Mouse (Mus musculus) liver, embryonic 14.5 days (tissue): Measurements from ENCODE around the gene Arpp21. TPM values are rescaled to one million over a fixed set of nuclear protein-coding genes. Genes with fewer than 3 reads are reported as not detected.

Source experiments
- ATAC-seq: fragments of 200-750 bp; cut with Nextera tagmentation; 2 replicates; pipeline ENCODE4 v1.8.0; 2017; ENCODE audit warnings: moderate number of reproducible peaks, mild to moderate bottlenecking, moderate library complexity; ENCODE audit not compliant: insufficient read depth
- DNase-seq, 3 experiments: peaks; one replicate each; pipeline ENCODE4 v3.0.0-alpha.2; 2012 to 2013; ENCODE audit warnings: low read depth in 3 of 3, low spot score in 3 of 3
- H3K27ac ChIP-seq: fragments of 300-500 bp; sonication (generic); 2 replicates; pipeline ENCODE4 v1.5.1; 2014; ENCODE audit warnings: moderate library complexity, mild to moderate bottlenecking, control low read depth, inconsistent platforms
- H3K27me3 ChIP-seq: fragments of 300-500 bp; sonication (generic); 2 replicates; pipeline ENCODE4 v1.6.1; 2014; ENCODE audit warnings: mild to moderate bottlenecking, low read length, moderate library complexity; ENCODE audit not compliant: control insufficient read depth, insufficient read depth
- H3K36me3 ChIP-seq: fragments of 300-500 bp; sonication (generic); replicated peaks from 2 replicates; pipeline ENCODE4 v1.6.1; 2014; ENCODE audit warnings: low read depth; ENCODE audit not compliant: control insufficient read depth, insufficient read depth
- H3K4me1 ChIP-seq, 2 experiments: fragments of 200-500 bp in 1 of 2; fragments of 300-500 bp in 1 of 2; sonication (generic) in 1 of 2; replicated peaks; 2 replicates each; pipeline ENCODE4 v1.6.1; 2012 to 2014; ENCODE audit warnings: antibody characterized with exemption in 1 of 2, inconsistent platforms in 1 of 2, low read length in 1 of 2; ENCODE audit not compliant: control insufficient read depth in 2 of 2, insufficient read depth in 2 of 2
- H3K4me2 ChIP-seq: fragments of 300-500 bp; sonication (generic); 2 replicates; pipeline ENCODE4 v1.6.1; 2014; ENCODE audit warnings: low read depth, mild to moderate bottlenecking, control low read depth, moderate library complexity
- H3K4me3 ChIP-seq, 2 experiments: fragments of 200-500 bp in 1 of 2; fragments of 300-500 bp in 1 of 2; sonication (generic) in 1 of 2; 2 replicates each; pipeline ENCODE4 v1.5.1; 2012 to 2014; ENCODE audit warnings: low read depth in 2 of 2, low read length in 2 of 2, mild to moderate bottlenecking in 2 of 2, control low read depth in 1 of 2, inconsistent platforms in 1 of 2, moderate library complexity in 1 of 2; ENCODE audit not compliant: insufficient read depth in 1 of 2
- H3K9ac ChIP-seq: fragments of 300-500 bp; sonication (generic); replicated peaks from 2 replicates; pipeline ENCODE4 v1.6.1; 2014; ENCODE audit warnings: mild to moderate bottlenecking, control low read depth, moderate library complexity
- H3K9me3 ChIP-seq: fragments of 300-500 bp; sonication (generic); 2 replicates; pipeline ENCODE4 v1.6.1; 2016; ENCODE audit warnings: low read length, mixed read lengths; ENCODE audit not compliant: control insufficient read depth
- CTCF ChIP-seq: IDR thresholded peaks from 2 replicates; pipeline ENCODE4 v1.5.1; 2016; ENCODE audit warnings: antibody characterized with exemption, low read depth, control low read depth
- EP300 ChIP-seq: IDR thresholded peaks from 2 replicates; pipeline ENCODE4 v1.6.1; 2016; ENCODE audit warnings: antibody characterized with exemption, low read depth
- WGBS: fragments of 180-500 bp; shearing (Covaris S2); extraction: QIAGEN DNeasy Blood & Tissue Kit; methylation state at CpG from one replicate; pipeline ENCODE4 v1.1.7; 2014; ENCODE audit not compliant: insufficient replicate concordance; 5-methylcytosine and 5-hydroxymethylcytosine counted together
- polyA plus RNA-seq, 2 experiments: library from polyadenylated mRNA; depleted of rRNA in 1 of 2; stranded (reverse) in 1 of 2; unstranded in 1 of 2; fragments of >200 nt; fragmentation: Nextera tagmentation in 1 of 2; extraction: Ambion mirVana in 1 of 2; gene quantifications; 2 replicates each; pipeline versions ENCODE4 v1.2.1 to v1.2.3; 2012 to 2014

Gene Arpp21
- polyA plus RNA-seq, 2 experiments = 0.36 to 0.42 TPM

DNA sequence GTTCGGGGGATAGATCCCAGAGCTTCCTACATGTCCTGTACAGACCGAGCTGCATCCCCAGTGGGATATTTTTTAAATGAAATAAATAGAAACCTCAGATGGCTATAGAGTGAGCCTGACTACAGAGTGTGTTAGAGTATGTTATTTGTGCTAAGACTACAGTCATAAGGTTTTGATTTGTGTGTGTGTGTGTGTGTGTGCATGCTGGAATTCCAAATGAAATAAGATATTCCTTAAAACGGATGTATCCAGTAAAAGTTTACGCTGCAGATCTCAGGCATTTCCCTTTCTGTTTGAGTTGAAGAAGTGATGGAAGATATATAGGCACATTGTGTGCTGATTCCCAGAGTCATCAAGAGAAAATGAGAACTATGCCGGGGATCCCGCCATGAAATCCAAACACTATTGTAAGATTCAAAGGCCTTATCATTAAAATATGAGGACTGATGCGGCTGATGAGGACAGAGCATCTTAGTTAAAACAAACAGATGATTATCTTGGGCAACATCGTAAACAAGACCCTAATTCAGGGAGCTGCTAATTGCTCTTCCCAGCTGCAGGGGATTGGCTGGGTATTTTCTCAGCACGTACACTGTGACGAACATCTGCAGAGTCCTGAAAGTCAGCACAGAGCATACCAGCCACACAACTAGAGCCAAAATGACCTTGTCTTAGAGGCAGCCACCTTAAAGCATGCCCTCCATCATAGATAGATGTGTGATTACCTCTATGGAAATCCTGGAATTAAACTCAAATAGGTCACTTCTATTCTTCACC is 20.5 kb downstream of the Arpp21 start:
- no peak overlapping the region for H3K9ac ChIP-seq
- 0 out of 4 replicates have a peak, but pooled peaks cover 0 to 2% of the 10 kb centered on the region in 2 experiments for H3K4me1 ChIP-seq
- H3K27me3 ChIP-seq = no peaks in the 10 kb centered on the region
- ATAC-seq = no peak
- H3K36me3 ChIP-seq = no peaks in the 10 kb centered on the region
- no peaks in the 10 kb centered on the region for H3K9me3 ChIP-seq
- TF ChIP-seq CTCF = no peak
- TF ChIP-seq EP300 = no peak
- H3K27ac ChIP-seq = no peak overlapping the region
- H3K4me3 ChIP-seq = no peak overlapping the region
- DNase-seq = no peak
- 59% methylated on average over 10 of the region's 10 CpGs for WGBS
- H3K4me2 ChIP-seq = no peak overlapping the region

DNA sequence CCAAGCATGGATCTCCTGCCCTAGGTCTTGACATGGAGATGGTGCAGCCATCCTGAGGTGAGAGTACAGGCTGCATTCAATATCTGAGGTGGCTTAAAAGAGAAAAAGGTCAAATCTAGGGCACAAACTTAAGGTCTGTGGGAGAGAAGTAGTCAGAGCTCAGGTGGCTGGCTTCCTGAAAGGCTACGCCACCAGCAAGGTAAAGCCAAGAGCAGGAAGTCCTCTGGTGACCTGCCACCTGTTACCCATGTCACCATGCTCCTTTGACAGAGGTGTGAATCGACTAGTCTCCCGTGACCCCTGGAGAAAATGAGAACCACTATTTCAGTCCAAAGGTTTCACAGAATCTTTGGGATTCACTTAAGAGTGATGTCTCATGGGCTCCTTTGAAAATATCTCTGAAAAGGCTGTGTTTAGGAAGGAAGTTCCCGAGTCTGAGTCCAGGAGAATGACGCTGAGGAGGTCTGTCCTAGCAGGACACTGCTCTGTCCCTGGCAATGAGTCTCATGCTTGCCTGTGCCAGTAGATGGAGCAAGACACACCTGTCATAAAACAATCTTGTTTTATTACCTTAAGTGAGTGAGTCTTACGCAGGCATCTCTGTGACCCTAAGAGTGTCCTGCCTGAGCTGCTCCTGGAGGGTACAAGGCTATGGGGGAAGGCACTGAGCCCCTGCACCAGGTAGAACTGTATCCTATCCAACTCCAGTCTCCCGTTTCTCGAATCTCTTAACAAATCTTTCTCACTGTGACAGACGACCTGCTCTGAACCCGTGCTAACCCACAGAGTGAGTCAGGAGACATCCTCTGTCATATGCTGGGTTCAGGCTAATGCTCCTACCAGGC is 22.1 kb downstream of the Arpp21 start:
- WGBS = 40% methylated on average over 10 of the region's 10 CpGs
- no peak for ATAC-seq
- H3K4me3 ChIP-seq = no peak overlapping the region
- H3K4me1 ChIP-seq = 0 out of 4 replicates have a peak, but pooled peaks cover 0 to 2% of the 10 kb centered on the region in 2 experiments
- H3K9ac ChIP-seq = no peak overlapping the region
- no peaks in the 10 kb centered on the region for H3K27me3 ChIP-seq
- no peak overlapping the region for H3K4me2 ChIP-seq
- H3K27ac ChIP-seq = no peak overlapping the region
- no peak for TF ChIP-seq EP300
- 0 out of 2 replicates have a peak, but pooled peaks have one; percentile 18 for TF ChIP-seq CTCF
- no peaks in the 10 kb centered on the region for H3K9me3 ChIP-seq
- no peak for DNase-seq
- no peaks in the 10 kb centered on the region for H3K36me3 ChIP-seq

DNA sequence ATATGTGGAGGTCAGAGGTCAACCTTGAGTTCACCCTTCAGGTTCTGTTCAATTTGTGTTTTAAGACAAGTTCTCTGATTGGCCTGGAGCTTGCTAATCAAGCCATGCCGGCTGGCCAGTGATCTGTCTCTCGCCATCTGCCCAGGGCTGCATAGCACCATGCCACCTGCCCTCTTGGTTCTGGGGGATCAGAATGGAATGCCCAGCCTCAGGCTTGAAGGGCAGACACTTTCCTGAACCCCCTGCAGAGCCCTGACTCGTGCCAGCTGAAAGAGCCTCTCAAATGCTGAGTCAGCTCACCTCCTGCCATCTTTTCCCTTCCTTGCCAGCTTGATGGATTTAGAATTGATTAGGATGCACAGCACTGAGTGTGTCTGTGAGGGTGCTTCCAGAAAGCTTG is 25.9 kb downstream of the Arpp21 start:
- H3K36me3 ChIP-seq = no peaks in the 10 kb centered on the region
- WGBS = 56% methylated on average over 3 of the region's 3 CpGs
- no peaks in the 10 kb centered on the region for H3K9me3 ChIP-seq
- no peak overlapping the region for H3K27ac ChIP-seq
- H3K27me3 ChIP-seq = no peaks in the 10 kb centered on the region
- no peak overlapping the region for H3K4me3 ChIP-seq
- no peak for DNase-seq
- H3K9ac ChIP-seq = no peak overlapping the region
- no peak overlapping the region for H3K4me2 ChIP-seq
- TF ChIP-seq CTCF (no peak), EP300 (no peak)
- peak; percentile 27; the same call in 1 of the 2 replicates for ATAC-seq
- no peaks in the 10 kb centered on the region for H3K4me1 ChIP-seq

DNA sequence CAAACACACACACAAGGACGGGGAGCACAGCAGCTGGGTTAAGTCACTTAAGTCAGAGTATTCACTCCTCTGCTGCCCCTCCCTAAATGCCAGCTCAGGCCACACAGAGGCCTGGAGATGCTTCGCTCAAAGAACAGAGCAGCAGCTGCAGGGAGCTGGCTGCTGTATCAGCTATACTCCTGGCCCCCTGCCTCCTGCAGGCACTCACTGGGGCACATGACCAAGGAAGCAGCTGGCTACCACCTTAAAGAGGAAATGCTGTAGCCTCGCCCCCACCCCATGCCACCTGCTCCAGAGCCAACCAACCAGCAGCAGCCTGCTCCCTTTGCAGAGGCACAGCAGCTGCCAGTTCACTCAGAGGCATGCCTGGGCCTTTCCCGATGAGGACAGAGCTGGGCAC is 28.0 kb downstream of the Arpp21 start:
- DNase-seq (no peak), ATAC-seq (0 out of 2 replicates have a peak, but pooled peaks have one; percentile 43)
- WGBS = 46% methylated on average over 4 of the region's 4 CpGs
- Histone ChIP-seq H3K4me3 (no peak overlapping the region), H3K27me3 (no peaks in the 10 kb centered on the region), H3K9ac (no peak overlapping the region), H3K9me3 (no peaks in the 10 kb centered on the region), H3K4me1 (no peaks in the 10 kb centered on the region), H3K4me2 (no peak overlapping the region), H3K36me3 (no peaks in the 10 kb centered on the region), H3K27ac (no peak overlapping the region)
- TF ChIP-seq CTCF = no peak
- no peak for TF ChIP-seq EP300

DNA sequence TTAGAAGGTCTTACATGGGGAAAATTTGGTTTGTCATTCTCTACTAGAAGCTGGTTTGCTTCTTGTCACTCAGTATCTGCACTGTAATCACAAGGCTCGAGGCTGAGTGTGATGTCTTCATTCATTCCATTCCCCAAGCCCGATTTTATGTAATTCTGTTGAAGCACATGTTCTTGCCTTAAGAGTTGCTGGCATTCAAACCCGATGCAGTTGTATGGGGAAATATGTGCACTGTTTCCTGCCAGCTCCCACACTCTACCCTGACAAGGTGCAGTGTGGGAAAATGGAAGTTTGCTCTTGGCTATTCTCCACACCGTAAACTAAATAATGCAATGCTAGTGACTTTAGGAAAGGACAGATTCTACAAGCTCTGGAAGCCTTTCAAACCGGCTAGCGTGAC is 37.4 kb downstream of the Arpp21 start:
- DNase-seq (no peak), ATAC-seq (no peak)
- H3K4me1 ChIP-seq = no peaks in the 10 kb centered on the region
- no peak overlapping the region for H3K9ac ChIP-seq
- TF ChIP-seq CTCF (no peak), EP300 (no peak)
- WGBS = 63% methylated on average over 6 of the region's 6 CpGs
- no peaks in the 10 kb centered on the region for H3K27me3 ChIP-seq
- H3K36me3 ChIP-seq = no peaks in the 10 kb centered on the region
- no peaks in the 10 kb centered on the region for H3K9me3 ChIP-seq
- no peak overlapping the region for H3K27ac ChIP-seq
- H3K4me3 ChIP-seq = no peak overlapping the region
- no peak overlapping the region for H3K4me2 ChIP-seq
